Mouse (Mus musculus): ENCODE measurements at regions not wholly inside any gene's neighbourhood (a gene's known extent, or its start where the extent isn't known, plus 50 kb on each side); places are given as distances from the start of the nearest gene placed in this dataset.
A peak's percentile ranks its signal among the peaks of the same experiment; 100 is the strongest.

GRCm38 (mm10) chr1:183686056-183686455, 268.0 kb downstream of the Hhipl2 start:
- no peaks in the 10 kb centered on the region for H3K36me3 ChIP-seq
- H3K27me3 ChIP-seq (ENCODE audit: insufficient read depth, poor library complexity, severe bottlenecking): no peaks in the 10 kb centered on the region
- H3K4me3 ChIP-seq: no peak overlapping the region
- WGBS: 85% methylated on average over 5 of the region's 5 CpGs
- DNase-seq (ENCODE audit: low spot score): no peak
- no peaks in the 10 kb centered on the region for H3K9me3 ChIP-seq
- no peak overlapping the region for H3K27ac ChIP-seq
- H3K4me1 ChIP-seq (replicated peaks): no peaks in the 10 kb centered on the region

GRCm38 (mm10) chr1:183692756-183693155, 274.7 kb downstream of the Hhipl2 start:
- H3K27ac ChIP-seq: no peak overlapping the region
- no peaks in the 10 kb centered on the region for H3K4me1 ChIP-seq (replicated peaks)
- H3K9me3 ChIP-seq: no peaks in the 10 kb centered on the region
- no peaks in the 10 kb centered on the region for H3K36me3 ChIP-seq
- WGBS: 87% methylated on average over 5 of the region's 5 CpGs
- no peaks in the 10 kb centered on the region for H3K27me3 ChIP-seq (ENCODE audit: insufficient read depth, poor library complexity, severe bottlenecking)
- H3K4me3 ChIP-seq: no peak overlapping the region
- no peak for DNase-seq (ENCODE audit: low spot score)

GRCm38 (mm10) chr1:183699284-183699683, 281.3 kb downstream of the Hhipl2 start:
- Histone ChIP-seq H3K36me3 (no peaks in the 10 kb centered on the region), H3K4me1 (replicated peaks) (no peaks in the 10 kb centered on the region), H3K27ac (no peak overlapping the region), H3K4me3 (no peak overlapping the region), H3K9me3 (no peaks in the 10 kb centered on the region), H3K27me3 (ENCODE audit: insufficient read depth, poor library complexity, severe bottlenecking) (no peaks in the 10 kb centered on the region)
- WGBS: 82% methylated on average over 11 of the region's 11 CpGs
- peak; percentile 8 for DNase-seq (ENCODE audit: low spot score)

- Histone ChIP-seq H3K4me3 (no peak overlapping the region), H3K9me3 (no peaks in the 10 kb centered on the region), H3K4me1 (replicated peaks) (peaks cover 10% of the 10 kb centered on the region; the same call in 1 of the 2 replicates), H3K27ac (no peak overlapping the region), H3K36me3 (no peaks in the 10 kb centered on the region), H3K27me3 (ENCODE audit: insufficient read depth, poor library complexity, severe bottlenecking) (no peaks in the 10 kb centered on the region)
- no peak for DNase-seq (ENCODE audit: low spot score)
- WGBS: 80% methylated on average over 2 of the region's 2 CpGs
Measured at GRCm38 (mm10) chr1:183702888-183703287, 284.9 kb downstream of the Hhipl2 start.

GRCm38 (mm10) chr1:183712895-183713294, 294.9 kb downstream of the Hhipl2 start:
- DNase-seq (ENCODE audit: low spot score): no peak
- no peak overlapping the region for H3K4me3 ChIP-seq
- no peaks in the 10 kb centered on the region for H3K9me3 ChIP-seq
- no peak overlapping the region for H3K27ac ChIP-seq
- WGBS: 91% methylated on average over 1 of the region's 1 CpGs
- H3K27me3 ChIP-seq (ENCODE audit: insufficient read depth, poor library complexity, severe bottlenecking): no peaks in the 10 kb centered on the region
- H3K4me1 ChIP-seq (replicated peaks): no peaks in the 10 kb centered on the region
- no peaks in the 10 kb centered on the region for H3K36me3 ChIP-seq

- Histone ChIP-seq H3K36me3 (no peaks in the 10 kb centered on the region), H3K4me3 (no peak overlapping the region), H3K9me3 (no peaks in the 10 kb centered on the region), H3K27ac (no peak overlapping the region), H3K4me1 (replicated peaks) (no peaks in the 10 kb centered on the region), H3K27me3 (ENCODE audit: insufficient read depth, poor library complexity, severe bottlenecking) (no peaks in the 10 kb centered on the region)
- DNase-seq (ENCODE audit: low spot score): no peak
- 67% methylated on average over 1 of the region's 1 CpGs for WGBS
Measured at GRCm38 (mm10) chr1:183717060-183717459, 296.0 kb upstream of the Dusp10 start.

- Histone ChIP-seq H3K4me3 (no peak overlapping the region), H3K9me3 (no peaks in the 10 kb centered on the region), H3K36me3 (no peaks in the 10 kb centered on the region), H3K4me1 (replicated peaks) (no peaks in the 10 kb centered on the region), H3K27ac (no peak overlapping the region), H3K27me3 (ENCODE audit: insufficient read depth, poor library complexity, severe bottlenecking) (no peaks in the 10 kb centered on the region)
- DNase-seq (ENCODE audit: low spot score): no peak
- WGBS: 80% methylated on average over 2 of the region's 2 CpGs
Measured at GRCm38 (mm10) chr1:183749126-183749525, 264.0 kb upstream of the Dusp10 start.

- Histone ChIP-seq H3K36me3 (no peaks in the 10 kb centered on the region), H3K27me3 (ENCODE audit: insufficient read depth, poor library complexity, severe bottlenecking) (no peaks in the 10 kb centered on the region), H3K9me3 (no peaks in the 10 kb centered on the region), H3K4me1 (replicated peaks) (peaks cover 8% of the 10 kb centered on the region), H3K27ac (no peak overlapping the region), H3K4me3 (no peak overlapping the region)
- 92% methylated on average over 4 of the region's 4 CpGs for WGBS
- no peak for DNase-seq (ENCODE audit: low spot score)
Measured at GRCm38 (mm10) chr1:183754500-183754899, 258.6 kb upstream of the Dusp10 start.

GRCm38 (mm10) chr1:183756716-183757115, 256.4 kb upstream of the Dusp10 start:
- 72% methylated on average over 8 of the region's 8 CpGs for WGBS

GRCm38 (mm10) chr1:183763864-183764726, 249.0 kb upstream of the Dusp10 start:
- Histone ChIP-seq H3K36me3 (no peaks in the 10 kb centered on the region), H3K27me3 (ENCODE audit: insufficient read depth, poor library complexity, severe bottlenecking) (no peaks in the 10 kb centered on the region), H3K4me1 (replicated peaks) (no peaks in the 10 kb centered on the region; the same call in 1 of the 2 replicates), H3K9me3 (no peaks in the 10 kb centered on the region), H3K4me3 (no peak overlapping the region), H3K27ac (no peak overlapping the region)
- DNase-seq (ENCODE audit: low spot score): no peak
- WGBS: 71% methylated on average over 11 of the region's 11 CpGs

More at GRCm38 (mm10) chr1:183756716-183757115, 256.4 kb upstream of the Dusp10 start:
- peak; percentile 24 for DNase-seq (ENCODE audit: low spot score)
- Histone ChIP-seq H3K27me3 (ENCODE audit: insufficient read depth, poor library complexity, severe bottlenecking) (no peaks in the 10 kb centered on the region), H3K9me3 (no peaks in the 10 kb centered on the region), H3K36me3 (no peaks in the 10 kb centered on the region), H3K4me3 (no peak overlapping the region), H3K27ac (no peak overlapping the region), H3K4me1 (replicated peaks) (peaks cover 8% of the 10 kb centered on the region)

- Histone ChIP-seq H3K4me1 (replicated peaks) (0 out of 2 replicates have a peak, but pooled peaks cover 3% of the 10 kb centered on the region), H3K27me3 (ENCODE audit: insufficient read depth, poor library complexity, severe bottlenecking) (no peaks in the 10 kb centered on the region), H3K4me3 (no peak overlapping the region), H3K36me3 (no peaks in the 10 kb centered on the region), H3K9me3 (no peaks in the 10 kb centered on the region), H3K27ac (no peak overlapping the region)
- DNase-seq (ENCODE audit: low spot score): no peak
- 89% methylated on average over 6 of the region's 6 CpGs for WGBS
Measured at GRCm38 (mm10) chr1:183772844-183773243, 240.3 kb upstream of the Dusp10 start.

GRCm38 (mm10) chr1:183780180-183780579, 232.9 kb upstream of the Dusp10 start:
- Histone ChIP-seq H3K9me3 (no peaks in the 10 kb centered on the region), H3K27me3 (ENCODE audit: insufficient read depth, poor library complexity, severe bottlenecking) (no peaks in the 10 kb centered on the region), H3K27ac (no peak overlapping the region), H3K4me3 (no peak overlapping the region), H3K36me3 (no peaks in the 10 kb centered on the region), H3K4me1 (replicated peaks) (no peaks in the 10 kb centered on the region)
- 96% methylated on average over 9 of the region's 9 CpGs for WGBS
- no peak for DNase-seq (ENCODE audit: low spot score)

- H3K9me3 ChIP-seq: no peaks in the 10 kb centered on the region
- no peak overlapping the region for H3K4me3 ChIP-seq
- 60% methylated on average over 4 of the region's 4 CpGs for WGBS
Measured at GRCm38 (mm10) chr1:183780779-183781178, 232.3 kb upstream of the Dusp10 start.

More at GRCm38 (mm10) chr1:183780779-183781178, 232.3 kb upstream of the Dusp10 start:
- DNase-seq (ENCODE audit: low spot score): no peak
- Histone ChIP-seq H3K27me3 (ENCODE audit: insufficient read depth, poor library complexity, severe bottlenecking) (no peaks in the 10 kb centered on the region), H3K36me3 (no peaks in the 10 kb centered on the region), H3K27ac (no peak overlapping the region), H3K4me1 (replicated peaks) (no peaks in the 10 kb centered on the region)

Data from hindbrain, embryonic 10.5 days (tissue).